Comparison of ENCODE assay signal across 10 mouse cellular contexts in the genomic region with DNA sequence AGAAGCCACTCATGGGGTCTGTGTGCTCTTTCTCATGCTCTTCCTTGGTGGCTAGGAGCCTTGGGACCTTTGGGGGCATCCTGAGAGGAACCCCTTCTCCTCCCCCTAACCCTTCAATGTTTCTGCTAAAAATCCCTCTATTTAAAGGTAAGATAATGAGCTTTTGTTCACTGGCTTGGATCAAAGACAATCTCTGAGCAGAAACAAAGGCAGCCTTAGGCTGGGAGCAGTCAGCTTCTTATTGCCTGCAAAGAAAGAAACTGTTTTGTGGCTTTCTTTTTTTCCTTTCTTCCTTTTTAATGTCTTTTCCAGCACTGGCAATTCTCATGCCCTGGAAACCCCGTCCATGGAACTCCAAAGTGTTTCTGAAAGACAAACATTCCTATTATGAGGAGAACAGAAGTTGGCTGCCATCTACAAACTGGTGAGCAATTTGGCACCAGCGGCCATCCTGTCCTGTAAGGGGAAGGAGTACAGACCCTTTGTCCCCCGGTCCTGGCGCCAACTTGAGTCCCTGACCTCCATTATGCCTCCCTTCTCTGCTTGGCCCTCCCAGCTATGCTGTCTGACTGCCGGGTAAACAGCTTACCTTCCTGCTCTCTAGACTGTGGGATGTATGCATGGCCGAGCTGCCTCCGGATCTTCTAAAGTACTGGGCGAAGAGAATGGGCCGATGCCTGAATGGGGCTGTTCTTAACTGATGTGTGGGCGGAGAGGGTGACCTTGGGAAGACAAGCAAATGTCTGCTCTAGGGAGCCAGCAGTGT. TPM values are rescaled to one million over a fixed set of nuclear protein-coding genes. Genes with fewer than 3 reads are reported as not detected.
DNase-seq lines count a peak whose midpoint lies in the region; ATAC-seq and TF ChIP-seq lines count a peak whose summit lies in the region.
"Had no signal": no experiment of that assay in that cellular context is flagged by ENCODE, and none has a peak within 500 bp of the region (broad histone marks: within the 10 kb centered on the region; RNA-seq: fewer than 3 reads in every experiment).

No protein-coding gene starts in this region.

- H3K27me3 ChIP-seq in hindbrain, embryonic 11.5 days (ENCODE audit: control insufficient read depth, insufficient read depth, low read length), result no peaks in the 10 kb centered on the region
- H3K27me3 ChIP-seq: heart, embryonic 13.5 days had no signal

- TF ChIP-seq CTCF in brain, embryonic 14.5 days (IDR thresholded peaks at IDR 0.05; ENCODE audit: borderline replicate concordance, extremely low read depth, insufficient read depth, insufficient read length), result no peak

- no peak overlapping the region for H3K4me3 ChIP-seq in hindbrain, embryonic 11.5 days (ENCODE audit: low read depth, low read length)
- H3K4me3 ChIP-seq: heart, embryonic 13.5 days had no signal

- no peak overlapping the region; the same call in 1 of the 2 replicates for H3K4me2 ChIP-seq in hindbrain, embryonic 11.5 days (replicated peaks; ENCODE audit: low read depth, low read length)
- H3K4me2 ChIP-seq: heart, embryonic 13.5 days; lung, embryonic 14.5 days had no signal

- H3K36me3 ChIP-seq in hindbrain, embryonic 11.5 days (ENCODE audit: control insufficient read depth, insufficient read depth, low read length), result no peaks in the 10 kb centered on the region
- H3K36me3 ChIP-seq: heart, embryonic 13.5 days had no signal

- H3K9me3 ChIP-seq in hindbrain, embryonic 11.5 days (ENCODE audit: control insufficient read depth, low read length), result no peaks in the 10 kb centered on the region
- H3K9me3 ChIP-seq: heart, embryonic 13.5 days had no signal

- DNase-seq in brain, embryonic 14.5 days (ENCODE audit: low read depth), result peak; percentile 94
- DNase-seq in cerebellum, postnatal 14 days, result peak; percentile 9 to 10
- peak; percentile 39 for DNase-seq in hindbrain, embryonic 11.5 days (ENCODE audit: low spot score)
- peak; percentile 18 for DNase-seq in lung, postnatal 14 days
- peak; percentile 17 to 51 for DNase-seq in right cerebral cortex, postnatal 36 days (ENCODE audit: low spot score in 2 of 2)
- DNase-seq in thymus, postnatal 36 days, result no peak
- no peak for DNase-seq in adrenal gland, postnatal 4 days (ENCODE audit: low spot score in 2 of 2)
- no peak for DNase-seq in urinary bladder, adult 18-20 months (ENCODE audit: low spot score in 2 of 2)
- DNase-seq: lung, embryonic 14.5 days had no signal

- TF ChIP-seq POLR2A in brain, embryonic 14.5 days (IDR thresholded peaks at IDR 0.05; ENCODE audit: borderline replicate concordance, extremely low read depth, insufficient read depth, insufficient read length, poor library complexity, severe bottlenecking), result no peak

- ATAC-seq in hindbrain, embryonic 11.5 days (ENCODE audit: low FRiP score), result peak; percentile 48

- H3K9ac ChIP-seq in hindbrain, embryonic 11.5 days (ENCODE audit: low read depth, low read length), result peak overlapping the region; percentile 20; the same call in 1 of the 2 replicates
- H3K9ac ChIP-seq: heart, embryonic 13.5 days; lung, embryonic 14.5 days had no signal

- WGBS in hindbrain, embryonic 11.5 days, result 28% methylated on average over 10 of the region's 10 CpGs

- peak overlapping the region; percentile 69 for H3K27ac ChIP-seq in hindbrain, embryonic 11.5 days (ENCODE audit: low read depth, low read length)
- H3K27ac ChIP-seq: heart, embryonic 13.5 days had no signal

- H3K4me1 ChIP-seq in hindbrain, embryonic 11.5 days (replicated peaks; ENCODE audit: control insufficient read depth, insufficient read depth, low read length), result peaks cover 2% of the 10 kb centered on the region; the same call in 1 of the 2 replicates

RNA-seq across cellular contexts. Expression of gene Pabpc6, which starts 56.4 kb away (rescaled TPM):
- polyA plus RNA-seq in brain, embryonic 14.5 days (2012; rRNA removed), result not detected in 2 replicates
- polyA plus RNA-seq in hindbrain, embryonic 11.5 days (2014; fragmentation: Nextera tagmentation; extraction: Ambion mirVana), result not detected in 2 replicates
- total RNA-seq in adrenal gland, postnatal 4 days (2021), result not detected
- polyA plus RNA-seq: heart, embryonic 13.5 days; lung, embryonic 14.5 days had no signal

Comparison
In these comparisons a context has a peak if more than half of its experiments do, and no peak if none do; other contexts are left out.
1. DNase-seq: peak in brain, embryonic 14.5 days (single experiment), cerebellum, postnatal 14 days (2 of 2), hindbrain, embryonic 11.5 days (single experiment), lung, postnatal 14 days (single experiment) and right cerebral cortex, postnatal 36 days (2 of 2); none in thymus, postnatal 36 days (0 of 2), adrenal gland, postnatal 4 days (0 of 2) and urinary bladder, adult 18-20 months (0 of 2).